Mouse (Mus musculus) hindbrain, embryonic 13.5 days (tissue): ENCODE measurements at regions not wholly inside any gene's neighbourhood (a gene's known extent, or its start where the extent isn't known, plus 50 kb on each side); places are given as distances from the start of the nearest gene placed in this dataset.

ENCODE experiments used
- ATAC-seq: fragments of 200-750 bp; cut with Nextera tagmentation; 2 replicates; pipeline ENCODE4 v1.8.0; 2017; ENCODE audit warnings: moderate TSS enrichment; ENCODE audit not compliant: low FRiP score
- H3K27ac ChIP-seq: fragments of 300-500 bp; sonication (generic); 2 replicates; pipeline ENCODE4 v1.5.1; 2015; ENCODE audit warnings: inconsistent platforms, mild to moderate bottlenecking, moderate library complexity
- H3K27me3 ChIP-seq: fragments of 300-500 bp; sonication (generic); 2 replicates; pipeline ENCODE4 v1.6.1; 2015; ENCODE audit warnings: mild to moderate bottlenecking, inconsistent platforms
- H3K36me3 ChIP-seq: fragments of 300-500 bp; sonication (generic); 2 replicates; pipeline ENCODE4 v1.6.1; 2015; ENCODE audit warnings: mild to moderate bottlenecking, inconsistent platforms
- H3K4me1 ChIP-seq: fragments of 300-500 bp; sonication (generic); replicated peaks from 2 replicates; pipeline ENCODE4 v1.6.1; 2015; ENCODE audit warnings: inconsistent platforms
- H3K4me2 ChIP-seq: fragments of 300-500 bp; sonication (generic); 2 replicates; pipeline ENCODE4 v1.6.1; 2015; ENCODE audit warnings: inconsistent platforms, mild to moderate bottlenecking, moderate library complexity
- H3K4me3 ChIP-seq: fragments of 300-500 bp; sonication (generic); 2 replicates; pipeline ENCODE4 v1.5.1; 2015; ENCODE audit warnings: mild to moderate bottlenecking, inconsistent platforms
- H3K9ac ChIP-seq: fragments of 300-500 bp; sonication (generic); 2 replicates; pipeline ENCODE4 v1.6.1; 2015; ENCODE audit warnings: mild to moderate bottlenecking, inconsistent platforms
- H3K9me3 ChIP-seq: fragments of 300-500 bp; sonication (generic); 2 replicates; pipeline ENCODE4 v1.6.1; 2016; ENCODE audit warnings: inconsistent platforms
- WGBS: fragments of 180-500 bp; shearing (Covaris S2); methylation state at CpG from one replicate; pipeline ENCODE4 v1.1.7; 2015; 5-methylcytosine and 5-hydroxymethylcytosine counted together

DNA sequence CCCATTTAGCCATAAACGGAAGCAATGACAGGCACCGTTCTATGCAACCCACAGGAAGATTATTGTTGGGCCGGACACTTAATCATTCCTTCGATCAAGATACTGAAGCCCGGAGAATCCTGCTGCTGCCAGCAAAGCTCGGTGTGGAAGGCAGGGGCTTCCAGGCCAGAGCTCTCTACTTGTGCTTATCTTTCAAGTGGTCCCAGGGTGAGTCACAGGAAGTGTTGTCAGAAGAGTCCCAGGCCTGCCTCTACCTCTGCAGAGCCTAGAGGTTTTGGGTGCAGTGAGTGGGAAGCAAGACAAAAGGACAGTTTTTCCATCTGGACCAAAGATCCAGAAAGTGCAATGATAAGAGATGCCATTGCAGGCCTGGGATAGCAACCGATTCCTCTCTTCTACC lies 231.6 kb upstream of the Mpped2 start:
- WGBS: 91% methylated on average over 7 of the region's 7 CpGs
- no peak overlapping the region for H3K9ac ChIP-seq
- no peak for ATAC-seq
- H3K27ac ChIP-seq: no peak overlapping the region
- no peaks in the 10 kb centered on the region for H3K27me3 ChIP-seq
- H3K4me2 ChIP-seq: no peak overlapping the region
- H3K36me3 ChIP-seq: no peaks in the 10 kb centered on the region
- 0 out of 2 replicates have a peak, but pooled peaks cover 5% of the 10 kb centered on the region for H3K4me1 ChIP-seq
- no peaks in the 10 kb centered on the region for H3K9me3 ChIP-seq
- H3K4me3 ChIP-seq: no peak overlapping the region

DNA sequence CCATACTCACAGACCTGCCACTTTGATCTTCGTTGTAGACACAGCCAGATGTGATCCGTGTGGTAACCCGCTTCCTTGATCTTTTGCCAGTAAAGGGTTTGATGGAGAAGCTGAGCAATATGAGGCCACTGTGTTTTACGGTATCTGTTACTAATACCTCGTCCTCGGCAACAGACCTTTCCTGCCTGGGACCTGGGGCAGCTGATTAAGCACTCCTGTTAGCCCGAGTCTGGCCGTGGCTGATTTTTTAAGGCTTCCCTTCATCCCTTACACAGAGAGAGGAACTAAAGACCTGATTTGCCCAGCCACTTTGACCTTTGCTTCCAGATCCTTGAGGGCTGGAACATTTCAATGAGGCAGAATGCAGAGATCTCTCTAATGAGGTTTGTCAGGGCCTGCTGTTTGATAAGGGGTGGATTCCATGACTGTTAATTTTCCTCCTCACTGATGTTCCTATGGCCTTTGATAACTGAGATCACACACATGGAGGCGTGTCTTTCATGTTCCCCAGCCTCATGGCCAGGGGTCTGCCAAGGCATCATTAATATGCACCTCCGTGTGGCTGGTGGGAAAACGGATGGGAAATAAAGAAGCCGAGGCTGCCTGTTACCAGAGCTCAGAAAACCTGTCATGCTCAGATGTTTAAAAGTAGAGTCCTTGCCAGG lies 231.0 kb upstream of the Mpped2 start:
- Histone ChIP-seq H3K27me3 (no peaks in the 10 kb centered on the region), H3K36me3 (no peaks in the 10 kb centered on the region), H3K9me3 (no peaks in the 10 kb centered on the region), H3K4me1 (0 out of 2 replicates have a peak, but pooled peaks cover 5% of the 10 kb centered on the region), H3K4me3 (no peak overlapping the region), H3K9ac (no peak overlapping the region), H3K4me2 (no peak overlapping the region), H3K27ac (no peak overlapping the region)
- ATAC-seq: no peak
- 71% methylated on average over 12 of the region's 12 CpGs for WGBS

DNA sequence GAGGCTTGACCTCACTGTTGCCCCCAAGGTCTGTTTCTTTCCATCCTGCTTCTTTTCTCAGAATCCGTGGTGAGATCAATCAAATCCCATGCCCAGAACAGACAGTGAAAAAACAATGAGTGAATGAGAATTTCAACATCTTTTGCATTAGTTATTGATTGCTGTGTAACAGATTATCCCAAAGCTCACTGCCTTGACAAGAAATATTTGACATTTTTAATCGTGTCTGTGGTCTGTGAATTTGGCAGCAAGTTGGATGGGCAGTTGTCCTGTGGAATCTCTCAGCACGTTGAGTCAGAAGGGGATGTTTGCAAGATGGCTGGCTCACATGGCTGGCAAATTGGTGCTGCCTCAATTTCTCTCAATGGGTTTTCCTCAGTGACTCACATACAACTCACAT lies 228.0 kb upstream of the Mpped2 start:
- no peaks in the 10 kb centered on the region for H3K9me3 ChIP-seq
- H3K4me1 ChIP-seq: no peaks in the 10 kb centered on the region
- H3K27me3 ChIP-seq: no peaks in the 10 kb centered on the region
- H3K4me3 ChIP-seq: no peak overlapping the region
- WGBS: 55% methylated on average over 3 of the region's 3 CpGs
- ATAC-seq: no peak
- no peak overlapping the region for H3K4me2 ChIP-seq
- H3K9ac ChIP-seq: no peak overlapping the region
- H3K27ac ChIP-seq: no peak overlapping the region
- H3K36me3 ChIP-seq: no peaks in the 10 kb centered on the region

GRCm38 (mm10) chr2:106465831-106466230 lies 227.2 kb upstream of the Mpped2 start:
- Histone ChIP-seq H3K4me1 (no peaks in the 10 kb centered on the region), H3K36me3 (no peaks in the 10 kb centered on the region), H3K4me3 (no peak overlapping the region), H3K4me2 (no peak overlapping the region), H3K27me3 (no peaks in the 10 kb centered on the region), H3K9ac (no peak overlapping the region), H3K9me3 (no peaks in the 10 kb centered on the region), H3K27ac (no peak overlapping the region)
- ATAC-seq: no peak
- WGBS: 74% methylated on average over 3 of the region's 3 CpGs

DNA sequence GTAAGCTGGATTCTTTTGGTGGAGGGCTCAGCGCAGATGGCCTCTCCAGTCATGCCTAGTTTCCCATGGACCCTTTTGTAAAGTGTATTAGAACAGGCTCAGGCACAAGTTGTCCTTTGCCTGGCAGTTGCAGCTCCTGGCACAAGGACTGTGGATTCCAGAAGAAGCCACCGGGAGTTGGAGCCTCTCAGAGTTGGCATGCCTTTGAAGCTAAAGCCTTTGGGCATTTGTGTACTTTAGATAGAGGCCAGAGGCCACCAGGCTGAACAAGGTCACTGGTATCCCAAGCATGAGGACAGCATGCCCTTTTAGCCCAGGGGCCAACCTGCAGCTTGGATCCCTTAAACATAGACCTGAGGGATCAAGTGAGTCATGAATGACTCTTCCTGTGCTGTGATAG lies 223.9 kb upstream of the Mpped2 start:
- H3K27me3 ChIP-seq: no peaks in the 10 kb centered on the region
- H3K27ac ChIP-seq: no peak overlapping the region
- 94% methylated on average over 2 of the region's 2 CpGs for WGBS
- H3K4me2 ChIP-seq: no peak overlapping the region
- no peak overlapping the region for H3K4me3 ChIP-seq
- no peaks in the 10 kb centered on the region for H3K4me1 ChIP-seq
- no peaks in the 10 kb centered on the region for H3K36me3 ChIP-seq
- no peaks in the 10 kb centered on the region for H3K9me3 ChIP-seq
- ATAC-seq: no peak
- H3K9ac ChIP-seq: no peak overlapping the region

DNA sequence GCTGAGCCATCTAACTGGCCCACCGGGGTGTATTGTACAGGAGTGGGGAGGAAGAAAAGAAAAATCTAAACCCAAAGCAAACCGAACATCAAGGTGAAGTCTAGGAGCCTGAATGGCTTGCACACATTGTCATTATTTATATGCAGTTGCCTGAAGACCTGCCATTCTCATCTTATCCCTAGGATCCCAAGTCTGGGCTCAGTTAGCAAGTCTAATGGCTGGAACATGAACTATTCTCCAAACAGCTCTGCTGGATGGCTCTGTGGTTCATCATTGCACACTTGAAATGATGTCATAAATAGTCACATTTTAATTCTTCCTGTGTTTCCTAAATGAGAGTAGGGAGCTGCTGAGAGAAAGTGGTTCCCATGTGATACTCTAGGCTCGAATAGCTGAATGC lies 219.6 kb upstream of the Mpped2 start:
- no peak for ATAC-seq
- no peak overlapping the region for H3K4me2 ChIP-seq
- no peaks in the 10 kb centered on the region for H3K36me3 ChIP-seq
- H3K27ac ChIP-seq: no peak overlapping the region
- H3K27me3 ChIP-seq: no peaks in the 10 kb centered on the region
- H3K9me3 ChIP-seq: no peaks in the 10 kb centered on the region
- 85% methylated on average over 3 of the region's 3 CpGs for WGBS
- H3K4me1 ChIP-seq: no peaks in the 10 kb centered on the region
- H3K4me3 ChIP-seq: no peak overlapping the region
- H3K9ac ChIP-seq: no peak overlapping the region

DNA sequence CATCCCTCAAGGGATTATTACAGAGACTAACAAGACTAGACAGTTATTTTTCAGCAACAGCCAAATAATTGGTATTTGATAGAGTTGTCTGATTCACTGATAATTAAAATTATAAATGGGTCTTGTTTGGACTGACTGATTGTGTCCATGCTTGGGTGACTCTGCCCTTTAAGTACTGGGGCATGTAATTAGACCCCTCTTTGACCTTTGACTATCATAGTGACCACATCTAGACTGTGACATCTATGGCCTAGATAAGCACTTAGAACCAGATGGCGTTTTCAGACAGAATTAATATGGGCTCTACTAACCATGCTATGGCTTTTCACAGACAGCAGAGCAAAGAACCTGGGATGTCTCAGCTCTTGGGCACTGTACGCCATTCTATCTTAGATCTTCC lies 215.1 kb upstream of the Mpped2 start:
- Histone ChIP-seq H3K4me1 (no peaks in the 10 kb centered on the region), H3K27ac (no peak overlapping the region), H3K4me3 (no peak overlapping the region), H3K4me2 (no peak overlapping the region), H3K36me3 (no peaks in the 10 kb centered on the region), H3K9me3 (no peaks in the 10 kb centered on the region), H3K27me3 (no peaks in the 10 kb centered on the region), H3K9ac (no peak overlapping the region)
- 82% methylated on average over 2 of the region's 2 CpGs for WGBS
- ATAC-seq: no peak

GRCm38 (mm10) chr2:106487335-106488082 lies 205.6 kb upstream of the Mpped2 start:
- Histone ChIP-seq H3K36me3 (no peaks in the 10 kb centered on the region), H3K9me3 (no peaks in the 10 kb centered on the region), H3K9ac (no peak overlapping the region), H3K27ac (no peak overlapping the region), H3K27me3 (no peaks in the 10 kb centered on the region), H3K4me1 (no peaks in the 10 kb centered on the region), H3K4me3 (no peak overlapping the region), H3K4me2 (no peak overlapping the region)
- no peak for ATAC-seq
- 60% methylated on average over 5 of the region's 5 CpGs for WGBS

GRCm38 (mm10) chr2:106498735-106499134 lies 194.3 kb upstream of the Mpped2 start:
- Histone ChIP-seq H3K4me3 (no peak overlapping the region), H3K9me3 (no peaks in the 10 kb centered on the region), H3K4me1 (peaks cover 13% of the 10 kb centered on the region), H3K27me3 (no peaks in the 10 kb centered on the region), H3K27ac (no peak overlapping the region), H3K36me3 (no peaks in the 10 kb centered on the region), H3K9ac (no peak overlapping the region), H3K4me2 (no peak overlapping the region)
- no peak for ATAC-seq

DNA sequence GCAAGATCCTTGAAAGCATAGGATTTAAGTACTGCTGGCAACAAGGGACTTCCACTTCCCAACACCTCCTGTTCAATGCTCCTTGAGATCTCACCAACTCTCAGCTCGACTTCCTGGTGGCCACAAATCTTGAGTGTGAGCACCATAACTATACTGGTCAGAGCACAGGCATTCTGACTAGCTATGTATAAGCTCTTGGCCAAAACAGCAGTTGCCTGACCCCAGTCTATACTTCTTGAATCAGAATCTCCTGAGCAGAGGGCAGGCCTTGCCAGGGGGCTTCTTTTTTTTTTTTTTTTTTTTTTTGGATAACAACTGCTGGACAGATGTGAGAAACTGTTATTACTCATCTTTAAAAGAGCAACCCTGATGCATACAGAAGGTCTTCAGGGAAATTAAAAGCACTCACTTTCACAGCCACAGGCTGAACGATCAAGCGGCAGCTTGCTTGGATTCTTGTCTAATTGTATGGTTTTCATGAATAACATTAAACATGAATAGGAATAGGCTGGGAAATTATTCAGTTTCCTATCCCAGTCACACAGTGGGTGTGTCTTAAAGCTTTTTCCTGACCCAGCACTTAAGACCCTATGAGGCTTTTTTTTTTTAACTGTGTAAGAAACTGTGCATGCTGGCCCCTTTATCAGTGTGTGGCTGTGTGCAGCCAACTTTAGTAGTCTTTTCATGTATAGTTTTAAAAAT lies 193.7 kb upstream of the Mpped2 start:
- Histone ChIP-seq H3K4me3 (no peak overlapping the region), H3K36me3 (no peaks in the 10 kb centered on the region), H3K4me1 (peaks cover 13% of the 10 kb centered on the region), H3K27ac (no peak overlapping the region), H3K27me3 (no peaks in the 10 kb centered on the region), H3K9ac (no peak overlapping the region), H3K4me2 (no peak overlapping the region), H3K9me3 (no peaks in the 10 kb centered on the region)
- 27% methylated on average over 3 of the region's 3 CpGs for WGBS
- ATAC-seq: peak; percentile 65; the same call in 1 of the 2 replicates

DNA sequence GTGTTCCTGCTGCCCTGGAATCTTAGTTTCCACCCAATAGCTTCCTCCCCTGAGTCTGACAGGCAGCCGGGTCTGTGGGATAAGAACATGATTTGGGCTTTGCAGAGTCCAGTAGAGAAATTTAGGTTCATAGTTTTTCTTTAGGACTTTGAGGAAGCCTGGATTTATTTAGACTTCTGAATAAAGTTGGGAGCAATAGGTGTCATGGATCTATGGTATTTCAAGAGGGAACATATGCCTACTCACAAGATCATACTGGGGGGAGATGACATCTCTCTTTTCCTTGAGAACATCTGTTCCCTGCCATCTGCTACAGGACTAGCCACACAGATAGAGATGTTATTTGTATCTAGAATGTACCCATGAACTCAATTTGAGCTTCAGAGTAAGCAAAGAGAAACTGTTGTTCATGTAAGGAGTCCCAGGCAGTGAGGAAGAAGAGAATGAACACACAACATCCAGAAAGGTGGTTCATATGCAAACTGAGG lies 188.1 kb upstream of the Mpped2 start:
- Histone ChIP-seq H3K9ac (no peak overlapping the region), H3K27me3 (no peaks in the 10 kb centered on the region), H3K4me2 (no peak overlapping the region), H3K36me3 (no peaks in the 10 kb centered on the region), H3K9me3 (no peaks in the 10 kb centered on the region), H3K4me1 (peaks cover 6% of the 10 kb centered on the region; the same call in 1 of the 2 replicates), H3K4me3 (no peak overlapping the region), H3K27ac (no peak overlapping the region)
- 81% methylated on average over 1 of the region's 1 CpGs for WGBS
- no peak for ATAC-seq

DNA sequence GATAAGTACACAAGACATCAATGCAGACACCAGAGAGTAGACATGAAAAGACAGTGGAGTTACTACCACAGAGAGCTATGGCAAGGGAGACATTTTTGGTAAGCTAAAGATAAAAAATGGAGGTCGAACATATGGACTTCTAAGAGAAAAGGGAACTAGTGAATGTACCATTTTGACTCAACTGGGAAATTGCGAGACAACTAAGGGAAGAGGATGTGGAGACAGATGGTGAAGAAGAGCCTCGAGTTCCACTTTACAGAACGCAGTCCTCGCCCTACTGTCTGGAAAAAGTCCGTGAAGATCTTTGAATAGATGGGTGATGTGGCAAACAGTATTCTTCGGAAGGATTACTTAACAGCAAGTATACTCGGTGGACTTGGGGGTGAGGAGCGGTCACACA lies 181.2 kb upstream of the Mpped2 start:
- Histone ChIP-seq H3K27me3 (no peaks in the 10 kb centered on the region), H3K4me3 (no peak overlapping the region), H3K36me3 (no peaks in the 10 kb centered on the region), H3K4me2 (no peak overlapping the region), H3K4me1 (peaks cover 19% of the 10 kb centered on the region), H3K9ac (no peak overlapping the region), H3K27ac (peak overlapping the region; percentile 81; the same call in 1 of the 2 replicates), H3K9me3 (no peaks in the 10 kb centered on the region)
- ATAC-seq: no peak
- WGBS: 87% methylated on average over 9 of the region's 9 CpGs
